In genomic region chr6:136828681-136829080, GRCm38 (mm10) we compare ENCODE assay signal across 7 mouse cellular contexts. TPM values are rescaled to one million over a fixed set of nuclear protein-coding genes. Genes with fewer than 3 reads are reported as not detected.
DNase-seq lines count a peak whose midpoint lies in the region; ATAC-seq lines count a peak whose summit lies in the region.

No protein-coding gene starts in this region.

- H3K4me1 ChIP-seq in lung, embryonic 15.5 days: peaks cover 13% of the 10 kb centered on the region; the same call in 1 of the 2 replicates
- no peaks in the 10 kb centered on the region; the same call in 1 of the 2 replicates for H3K4me1 ChIP-seq in forebrain, embryonic 11.5 days (replicated peaks; ENCODE audit: control insufficient read depth, insufficient read depth, low read length)
- H3K4me1 ChIP-seq in limb, embryonic 12.5 days (replicated peaks): peaks cover 3% of the 10 kb centered on the region; the same call in 1 of the 2 replicates
- peaks cover 3% of the 10 kb centered on the region; the same call in 1 of the 2 replicates for H3K4me1 ChIP-seq in stomach, embryonic 14.5 days (ENCODE audit: control insufficient read depth, insufficient read depth, low read length)

- H3K36me3 ChIP-seq in lung, embryonic 15.5 days: peaks cover 19% of the 10 kb centered on the region
- H3K36me3 ChIP-seq in forebrain, embryonic 11.5 days (ENCODE audit: control insufficient read depth, insufficient read depth, low read length): no peaks in the 10 kb centered on the region; the same call in 1 of the 2 replicates
- peaks cover 20% of the 10 kb centered on the region for H3K36me3 ChIP-seq in limb, embryonic 12.5 days
- H3K36me3 ChIP-seq in stomach, embryonic 14.5 days (ENCODE audit: control insufficient read depth, insufficient read depth, low read length): peaks cover 18% of the 10 kb centered on the region

- H3K4me2 ChIP-seq in lung, embryonic 15.5 days: peak overlapping the region; percentile 57
- H3K4me2 ChIP-seq in forebrain, embryonic 11.5 days (ENCODE audit: low read depth, low read length, severe bottlenecking): peak overlapping the region; percentile 43
- peak overlapping the region; percentile 59 for H3K4me2 ChIP-seq in limb, embryonic 12.5 days
- H3K4me2 ChIP-seq in stomach, embryonic 14.5 days (replicated peaks; ENCODE audit: low read depth, low read length): peak overlapping the region; percentile 39

- peak overlapping the region; percentile 99 for H3K4me3 ChIP-seq in lung, embryonic 15.5 days
- H3K4me3 ChIP-seq in forebrain, embryonic 11.5 days (ENCODE audit: low read depth, low read length): peak overlapping the region; percentile 96
- peak overlapping the region; percentile 99 for H3K4me3 ChIP-seq in limb, embryonic 12.5 days (replicated peaks)
- peak overlapping the region; percentile 83 for H3K4me3 ChIP-seq in stomach, embryonic 14.5 days (ENCODE audit: low read depth, low read length)

- peak overlapping the region; percentile 31; the same call in 1 of the 2 replicates for H3K9ac ChIP-seq in lung, embryonic 15.5 days
- peak overlapping the region; percentile 31; the same call in 1 of the 2 replicates for H3K9ac ChIP-seq in forebrain, embryonic 11.5 days (ENCODE audit: low read length)
- H3K9ac ChIP-seq in limb, embryonic 12.5 days (replicated peaks): peak overlapping the region; percentile 56; the same call in 1 of the 2 replicates
- H3K9ac ChIP-seq in stomach, embryonic 14.5 days (replicated peaks; ENCODE audit: low read depth, low read length): no peak overlapping the region; the same call in 1 of the 2 replicates

- ATAC-seq in lung, embryonic 15.5 days (ENCODE audit: borderline replicate concordance, extremely low read depth, low FRiP score, low TSS enrichment): no peak
- ATAC-seq in forebrain, embryonic 11.5 days (replicated peaks; ENCODE audit: low FRiP score): no peak
- ATAC-seq in limb, embryonic 12.5 days (ENCODE audit: insufficient number of reproducible peaks, insufficient read depth, low FRiP score, low TSS enrichment, low read depth): no peak
- no peak for ATAC-seq in stomach, embryonic 14.5 days (ENCODE audit: insufficient number of reproducible peaks, insufficient read depth, low FRiP score, low read depth)

- no peak for DNase-seq in lung, adult 18-20 months
- no peak for DNase-seq in forebrain, embryonic 11.5 days (ENCODE audit: low spot score)
- DNase-seq in right cerebral cortex, adult 2 months (ENCODE audit: low spot score in 2 of 2): no peak
- DNase-seq in urinary bladder, adult 2 months (ENCODE audit: low spot score): no peak

- H3K27me3 ChIP-seq in lung, embryonic 15.5 days: no peaks in the 10 kb centered on the region
- no peaks in the 10 kb centered on the region for H3K27me3 ChIP-seq in forebrain, embryonic 11.5 days (ENCODE audit: control insufficient read depth, insufficient read depth, low read length)
- H3K27me3 ChIP-seq in limb, embryonic 12.5 days: no peaks in the 10 kb centered on the region
- no peaks in the 10 kb centered on the region for H3K27me3 ChIP-seq in stomach, embryonic 14.5 days (ENCODE audit: control insufficient read depth, insufficient read depth, low read length)

- H3K9me3 ChIP-seq in lung, embryonic 15.5 days: no peaks in the 10 kb centered on the region
- H3K9me3 ChIP-seq in forebrain, embryonic 11.5 days (ENCODE audit: control insufficient read depth, low read length): no peaks in the 10 kb centered on the region
- no peaks in the 10 kb centered on the region for H3K9me3 ChIP-seq in limb, embryonic 12.5 days
- H3K9me3 ChIP-seq in stomach, embryonic 14.5 days (ENCODE audit: control insufficient read depth, low read depth, low read length): no peaks in the 10 kb centered on the region

- 34% methylated on average over 4 of the region's 4 CpGs for WGBS in lung, embryonic 15.5 days
- 35% methylated on average over 4 of the region's 4 CpGs for WGBS in forebrain, embryonic 11.5 days
- 38% methylated on average over 4 of the region's 4 CpGs for WGBS in limb, embryonic 12.5 days
- WGBS in stomach, embryonic 14.5 days: 35% methylated on average over 4 of the region's 4 CpGs

- peak overlapping the region; percentile 64 for H3K27ac ChIP-seq in lung, embryonic 15.5 days
- no peak overlapping the region for H3K27ac ChIP-seq in forebrain, embryonic 11.5 days (ENCODE audit: low read depth, low read length)
- peak overlapping the region; percentile 79 for H3K27ac ChIP-seq in limb, embryonic 12.5 days
- peak overlapping the region; percentile 11 for H3K27ac ChIP-seq in stomach, embryonic 14.5 days (ENCODE audit: low read length)

RNA-seq across cellular contexts. Expression of gene Wbp11, which starts 0.6 kb away (rescaled TPM):
- 97.8 and 101 TPM in 2 replicates for polyA plus RNA-seq in lung, embryonic 15.5 days (2015; fragmentation: Nextera tagmentation; extraction: Ambion mirVana)
- 174 and 191 TPM in 2 replicates for polyA plus RNA-seq in forebrain, embryonic 11.5 days (2014; fragmentation: Nextera tagmentation; extraction: Ambion mirVana)
- 133 and 139 TPM in 2 replicates for polyA plus RNA-seq in limb, embryonic 12.5 days (2016; fragmentation: Nextera tagmentation; extraction: Ambion mirVana)
- 103 and 109 TPM in 2 replicates for polyA plus RNA-seq in stomach, embryonic 14.5 days (2014; fragmentation: Nextera tagmentation; extraction: Ambion mirVana)
- 31.2 and 40.7 TPM in 2 replicates for polyA plus RNA-seq in urinary bladder, adult 2 months (2012; rRNA removed)

RNA-seq across cellular contexts. Expression of gene BC049715, which starts 1.3 kb away (rescaled TPM):
- polyA plus RNA-seq in lung, embryonic 15.5 days (2015; fragmentation: Nextera tagmentation; extraction: Ambion mirVana): 2.0 and 2.1 TPM in 2 replicates
- 1.6 and 2.0 TPM in 2 replicates for polyA plus RNA-seq in forebrain, embryonic 11.5 days (2014; fragmentation: Nextera tagmentation; extraction: Ambion mirVana)
- polyA plus RNA-seq in limb, embryonic 12.5 days (2016; fragmentation: Nextera tagmentation; extraction: Ambion mirVana): 3.6 and 4.0 TPM in 2 replicates
- 1.7 and 2.5 TPM in 2 replicates for polyA plus RNA-seq in stomach, embryonic 14.5 days (2014; fragmentation: Nextera tagmentation; extraction: Ambion mirVana)
- 0.40 and 0.52 TPM in 2 replicates for polyA plus RNA-seq in urinary bladder, adult 2 months (2012; rRNA removed)

RNA-seq across cellular contexts. Expression of gene Smco3, which starts 6.6 kb away (rescaled TPM):
- 2.5 and 2.9 TPM in 2 replicates for polyA plus RNA-seq in lung, embryonic 15.5 days (2015; fragmentation: Nextera tagmentation; extraction: Ambion mirVana)
- 0.44 TPM in 1 of 2 replicates, not detected in the other for polyA plus RNA-seq in forebrain, embryonic 11.5 days (2014; fragmentation: Nextera tagmentation; extraction: Ambion mirVana)
- not detected in 2 replicates for polyA plus RNA-seq in limb, embryonic 12.5 days (2016; fragmentation: Nextera tagmentation; extraction: Ambion mirVana)
- polyA plus RNA-seq in stomach, embryonic 14.5 days (2014; fragmentation: Nextera tagmentation; extraction: Ambion mirVana): 1.9 and 2.3 TPM in 2 replicates
- polyA plus RNA-seq in urinary bladder, adult 2 months (2012; rRNA removed): 0.13 and 0.14 TPM in 2 replicates

RNA-seq across cellular contexts. Expression of gene H2afj, which starts 20.6 kb away (rescaled TPM):
- 121 and 124 TPM in 2 replicates for polyA plus RNA-seq in lung, embryonic 15.5 days (2015; fragmentation: Nextera tagmentation; extraction: Ambion mirVana)
- polyA plus RNA-seq in forebrain, embryonic 11.5 days (2014; fragmentation: Nextera tagmentation; extraction: Ambion mirVana): 85.0 and 94.7 TPM in 2 replicates
- 99.7 and 111 TPM in 2 replicates for polyA plus RNA-seq in limb, embryonic 12.5 days (2016; fragmentation: Nextera tagmentation; extraction: Ambion mirVana)
- 130 and 144 TPM in 2 replicates for polyA plus RNA-seq in stomach, embryonic 14.5 days (2014; fragmentation: Nextera tagmentation; extraction: Ambion mirVana)
- polyA plus RNA-seq in urinary bladder, adult 2 months (2012; rRNA removed): 152 and 198 TPM in 2 replicates

RNA-seq across cellular contexts. Expression of gene Hist4h4, which starts 24.5 kb away (rescaled TPM):
- polyA plus RNA-seq in lung, embryonic 15.5 days (2015; fragmentation: Nextera tagmentation; extraction: Ambion mirVana): 0.81 and 0.89 TPM in 2 replicates
- 0.45 and 0.53 TPM in 2 replicates for polyA plus RNA-seq in forebrain, embryonic 11.5 days (2014; fragmentation: Nextera tagmentation; extraction: Ambion mirVana)
- polyA plus RNA-seq in limb, embryonic 12.5 days (2016; fragmentation: Nextera tagmentation; extraction: Ambion mirVana): 0.70 and 0.89 TPM in 2 replicates
- polyA plus RNA-seq in stomach, embryonic 14.5 days (2014; fragmentation: Nextera tagmentation; extraction: Ambion mirVana): 2.1 and 2.8 TPM in 2 replicates
- 0.17 and 0.18 TPM in 2 replicates for polyA plus RNA-seq in urinary bladder, adult 2 months (2012; rRNA removed)
